Mouse (Mus musculus) lung, postnatal 10 days (tissue): Measurements from ENCODE around the gene Spta1.

Source experiments
- DNase-seq: peaks from one replicate; pipeline ENCODE4 v3.0.0; 2021

The Spta1 gene

GRCm38 (mm10) chr1:174172605-174173004 lies at the start of gene Spta1:
Gene Spta1, plus strand, starts transcription at chr1:174172776.
- no peak for DNase-seq

- no peak for DNase-seq
These were observed 41.4 kb upstream of the Spta1 start, which contains the start of gene Olfr424 for GRCm38 (mm10) chr1:174131217-174131616. Gene Olfr424, plus strand, starts transcription at chr1:174131517.

- no peak for DNase-seq
These were observed 40.6 kb upstream of the Spta1 start for GRCm38 (mm10) chr1:174131999-174132398.

GRCm38 (mm10) chr1:174141384-174141783 lies 31.2 kb upstream of the Spta1 start:
- no peak for DNase-seq

GRCm38 (mm10) chr1:174146696-174147095 lies 25.9 kb upstream of the Spta1 start:
- no peak for DNase-seq

- DNase-seq: no peak
These were observed 23.3 kb upstream of the Spta1 start for GRCm38 (mm10) chr1:174149289-174149688.

- no peak for DNase-seq
These were observed 17.2 kb upstream of the Spta1 start, which contains the start of gene Olfr420 for GRCm38 (mm10) chr1:174155333-174155732. Gene Olfr420, plus strand, starts transcription at chr1:174155633.

- DNase-seq: no peak
These were observed 15.0 kb upstream of the Spta1 start for GRCm38 (mm10) chr1:174157622-174158021.

- DNase-seq: no peak
These were observed 14.1 kb upstream of the Spta1 start for GRCm38 (mm10) chr1:174158512-174158911.

- no peak for DNase-seq
These were observed 13.5 kb upstream of the Spta1 start for GRCm38 (mm10) chr1:174159095-174159494.

- DNase-seq: no peak
These were observed 3.6 kb upstream of the Spta1 start for GRCm38 (mm10) chr1:174169024-174169423.

GRCm38 (mm10) chr1:174170706-174171501 lies 1.7 kb upstream of the Spta1 start:
- DNase-seq: no peak

GRCm38 (mm10) chr1:174171537-174171936 lies 1.0 kb upstream of the Spta1 start:
- no peak for DNase-seq

GRCm38 (mm10) chr1:174204699-174205098 lies 32.1 kb downstream of the Spta1 start:
- DNase-seq: no peak

- DNase-seq: no peak
These were observed 39.7 kb downstream of the Spta1 start for GRCm38 (mm10) chr1:174212286-174212685.

GRCm38 (mm10) chr1:174215270-174216038 lies 42.9 kb downstream of the Spta1 start:
- DNase-seq: no peak

- no peak for DNase-seq
These were observed 44.1 kb downstream of the Spta1 start for GRCm38 (mm10) chr1:174216528-174217204.

GRCm38 (mm10) chr1:174239916-174240315 lies 67.3 kb downstream of the Spta1 start:
- no peak for DNase-seq

GRCm38 (mm10) chr1:174244621-174245020 lies 72.0 kb downstream of the Spta1 start:
- DNase-seq: no peak

GRCm38 (mm10) chr1:174246080-174246479 lies 73.5 kb downstream of the Spta1 start:
- no peak for DNase-seq

GRCm38 (mm10) chr1:174247170-174247569 lies 74.6 kb downstream of the Spta1 start:
- no peak for DNase-seq

GRCm38 (mm10) chr1:174250376-174250775 lies 77.8 kb downstream of the Spta1 start:
- DNase-seq: no peak

GRCm38 (mm10) chr1:174251961-174252360 lies 79.4 kb downstream of the Spta1 start, which contains the start of gene Olfr419:
Gene Olfr419, minus strand, starts transcription at chr1:174252061.
- no peak for DNase-seq
